Mouse (Mus musculus) heart, adult 2 months (tissue): ENCODE data around the gene Gm21962. TPM values are rescaled to one million over a fixed set of nuclear protein-coding genes. Genes with fewer than 3 reads are reported as not detected.

Experiments used
- DNase-seq, 2 experiments: peaks; one replicate each; pipeline ENCODE4 v3.0.0; 2021
- H3K27ac ChIP-seq: fragments of 200-600 bp; 2 replicates; pipeline ENCODE4 v1.8.1; 2022
- H3K27me3 ChIP-seq: fragments of 200-500 bp; 2 replicates; pipeline ENCODE4 v1.6.1; 2012; ENCODE audit warnings: mild to moderate bottlenecking, low read length, inconsistent platforms, mixed read lengths; ENCODE audit not compliant: control insufficient read depth, insufficient read depth
- H3K36me3 ChIP-seq: fragments of 200-500 bp; 2 replicates; pipeline ENCODE4 v1.6.1; 2012; ENCODE audit warnings: low read length, inconsistent platforms; ENCODE audit not compliant: control insufficient read depth, insufficient read depth
- H3K4me1 ChIP-seq: fragments of 200-500 bp; 2 replicates; pipeline ENCODE4 v1.6.1; 2011; ENCODE audit warnings: low read length; ENCODE audit not compliant: control insufficient read depth, insufficient read depth
- H3K4me3 ChIP-seq: fragments of 200-600 bp; 2 replicates; pipeline ENCODE4 v1.8.1; 2022
- H3K79me2 ChIP-seq: fragments of 200-500 bp; replicated peaks from 2 replicates; pipeline ENCODE4 v1.6.1; 2012; ENCODE audit warnings: mild to moderate bottlenecking, inconsistent platforms, low read length, moderate library complexity, mixed read lengths; ENCODE audit not compliant: control insufficient read depth, insufficient read depth
- H3K9ac ChIP-seq: fragments of 200-500 bp; 2 replicates; pipeline ENCODE4 v1.6.1; 2012; ENCODE audit warnings: low read depth, mild to moderate bottlenecking, control low read depth, inconsistent platforms, low read length, mixed read lengths
- CTCF ChIP-seq: fragments of 200-600 bp; IDR thresholded peaks from 2 replicates; pipeline ENCODE4 v1.8.1; 2022; ENCODE audit warnings: antibody characterized with exemption, mild to moderate bottlenecking, moderate library complexity
- EP300 ChIP-seq: fragments of 200-500 bp; IDR thresholded peaks from 2 replicates; pipeline ENCODE4 v1.6.1; 2011; ENCODE audit warnings: low read depth, low read length, control low read depth; ENCODE audit not compliant: insufficient read depth
- POLR2A ChIP-seq: fragments of 200-500 bp; IDR thresholded peaks from 2 replicates; pipeline ENCODE4 v1.6.1; 2011; ENCODE audit warnings: mild to moderate bottlenecking, low read depth, low read length, control low read depth; ENCODE audit not compliant: insufficient read depth
- WGBS: fragments of 180-500 bp; shearing (Covaris S2); methylation state at CpG from one replicate; pipeline ENCODE4 v1.1.7; 2018; 5-methylcytosine and 5-hydroxymethylcytosine counted together
- intact Hi-C: fragments of 180-260 bp; cut with DNase I; formaldehyde crosslinking; loops from one replicate; pipeline ENCODE4 v1.15.1; 2025
- polyA plus RNA-seq: library from polyadenylated mRNA; depleted of rRNA; stranded (reverse); fragments of >200 nt; gene quantifications from 2 replicates; pipeline ENCODE4 v1.2.3, GENCODE M21; 2012
- total RNA-seq, 2 experiments: library from RNA; stranded (reverse); gene quantifications; 2 replicates each; pipeline ENCODE4 v1.2.3; 2021

The Gm21962 gene
- total and polyA plus RNA-seq, 3 experiments: not detected

- no peaks in the 10 kb centered on the region for H3K4me1 ChIP-seq
- intact Hi-C loops: no loop called here
- no peak overlapping the region for H3K9ac ChIP-seq
- H3K27ac ChIP-seq: no peak overlapping the region
- DNase-seq: no peak
- TF ChIP-seq EP300: no peak
- no peak for TF ChIP-seq POLR2A
- TF ChIP-seq CTCF: no peak
- 77% methylated on average over 10 of the region's 10 CpGs for WGBS
- no peaks in the 10 kb centered on the region for H3K79me2 ChIP-seq
- no peak overlapping the region for H3K4me3 ChIP-seq
- no peaks in the 10 kb centered on the region for H3K27me3 ChIP-seq
- H3K36me3 ChIP-seq: no peaks in the 10 kb centered on the region
Measured at GRCm38 (mm10) chr3:137633726-137634125, 37.6 kb upstream of the Gm21962 start.

DNA sequence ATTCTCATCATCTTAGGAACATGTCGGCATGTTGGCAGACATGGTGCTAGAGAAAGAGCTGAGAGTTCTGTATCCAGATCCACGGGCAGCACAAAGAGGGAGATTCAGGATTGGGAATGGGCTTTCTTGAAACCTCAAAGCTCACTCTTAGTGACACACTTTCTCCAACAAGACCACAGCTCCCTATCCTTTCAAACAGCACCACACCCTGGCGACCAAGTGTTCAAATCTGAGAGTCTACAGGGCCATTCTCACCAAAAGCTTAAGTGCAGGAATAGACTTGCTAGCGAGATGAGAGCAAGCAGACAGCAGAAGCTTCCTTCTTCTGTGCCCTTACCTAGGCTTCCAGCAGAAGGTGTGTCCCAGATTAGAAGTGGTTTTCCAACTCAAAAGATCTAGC lies 34.8 kb upstream of the Gm21962 start:
- intact Hi-C loops: no loop called here
- H3K4me1 ChIP-seq: no peaks in the 10 kb centered on the region
- 86% methylated on average over 4 of the region's 4 CpGs for WGBS

DNA sequence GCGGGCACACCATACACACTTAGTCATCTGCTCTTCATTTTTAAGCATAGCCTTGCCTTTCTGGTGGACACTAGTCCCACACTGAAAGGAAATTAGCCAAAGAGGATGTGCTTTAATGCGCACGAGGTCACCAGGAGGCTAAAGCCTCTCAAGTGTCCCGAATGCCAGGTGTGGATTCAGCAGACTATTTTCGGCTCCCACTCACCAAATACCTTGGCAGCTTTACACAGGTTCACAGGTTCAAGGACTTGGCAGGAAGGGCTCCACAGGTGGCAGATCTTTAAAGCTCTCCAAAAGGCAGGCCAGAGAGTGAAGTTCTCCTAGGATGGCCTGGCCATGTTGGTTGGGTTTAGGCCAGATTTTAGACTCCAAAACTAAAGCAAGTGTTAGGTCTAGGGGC lies 30.1 kb upstream of the Gm21962 start:
- H3K4me3 ChIP-seq: no peak overlapping the region
- no peak for DNase-seq
- H3K9ac ChIP-seq: no peak overlapping the region
- TF ChIP-seq CTCF (no peak), EP300 (no peak), POLR2A (no peak)
- no peaks in the 10 kb centered on the region for H3K36me3 ChIP-seq
- WGBS: 72% methylated on average over 5 of the region's 5 CpGs
- intact Hi-C loops: no loop called here
- no peaks in the 10 kb centered on the region for H3K79me2 ChIP-seq
- no peak overlapping the region for H3K27ac ChIP-seq
- no peaks in the 10 kb centered on the region for H3K4me1 ChIP-seq
- no peaks in the 10 kb centered on the region for H3K27me3 ChIP-seq

More for the DNA sequence above, 34.8 kb upstream of the Gm21962 start:
- Histone ChIP-seq H3K36me3 (no peaks in the 10 kb centered on the region), H3K9ac (no peak overlapping the region), H3K79me2 (no peaks in the 10 kb centered on the region), H3K27me3 (no peaks in the 10 kb centered on the region), H3K4me3 (no peak overlapping the region), H3K27ac (no peak overlapping the region)
- DNase-seq: no peak
- no peak for TF ChIP-seq EP300
- TF ChIP-seq POLR2A: no peak
- no peak for TF ChIP-seq CTCF

DNA sequence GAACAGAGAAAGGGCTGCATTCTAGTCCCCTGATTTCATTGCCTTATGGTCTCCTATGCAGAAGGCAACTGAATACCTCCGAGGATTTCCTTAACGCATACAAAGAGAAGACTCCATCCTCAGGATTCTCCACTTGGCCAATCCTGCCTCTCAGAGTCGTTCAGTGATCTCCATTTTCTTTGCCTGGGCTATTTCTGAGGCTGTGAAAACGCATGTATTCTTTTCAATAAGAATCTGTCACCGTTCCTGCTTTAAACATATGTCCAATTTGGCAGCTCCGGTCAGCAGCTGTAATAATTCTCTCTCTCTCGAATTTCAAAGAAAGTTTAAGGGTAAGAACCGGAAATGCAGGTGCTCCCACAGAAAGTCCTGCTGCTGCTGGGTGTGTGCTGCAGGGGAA lies 29.2 kb upstream of the Gm21962 start:
- Histone ChIP-seq H3K4me3 (no peak overlapping the region), H3K27ac (no peak overlapping the region)
- WGBS: 67% methylated on average over 8 of the region's 8 CpGs

DNA sequence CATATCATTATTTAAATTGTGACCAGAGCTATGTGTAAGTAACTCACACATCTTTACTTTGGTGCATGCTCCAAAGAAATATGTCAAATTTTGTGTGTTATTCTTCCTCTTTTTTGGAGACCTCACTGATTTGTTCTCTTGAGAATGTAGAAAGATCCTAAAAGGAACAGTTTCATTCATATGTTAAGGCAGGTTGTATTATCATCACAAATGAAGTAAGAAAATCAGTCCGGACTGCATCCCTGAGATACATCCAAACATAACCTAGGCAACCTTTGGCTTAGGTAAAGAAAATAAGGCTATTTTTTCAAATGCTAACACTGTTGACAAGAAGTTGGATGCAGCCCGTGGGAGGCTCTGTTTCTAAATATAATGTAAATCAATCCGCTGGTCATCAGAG lies 28.8 kb upstream of the Gm21962 start:
- WGBS: 70% methylated on average over 3 of the region's 3 CpGs
- no peak for DNase-seq
- Histone ChIP-seq H3K4me1 (no peaks in the 10 kb centered on the region), H3K36me3 (no peaks in the 10 kb centered on the region), H3K27me3 (no peaks in the 10 kb centered on the region), H3K9ac (no peak overlapping the region), H3K4me3 (no peak overlapping the region), H3K79me2 (no peaks in the 10 kb centered on the region), H3K27ac (no peak overlapping the region)
- intact Hi-C loops: no loop called here
- TF ChIP-seq POLR2A (no peak), CTCF (no peak), EP300 (no peak)

More for the DNA sequence above, 29.2 kb upstream of the Gm21962 start:
- Histone ChIP-seq H3K27me3 (no peaks in the 10 kb centered on the region), H3K79me2 (no peaks in the 10 kb centered on the region), H3K9ac (no peak overlapping the region), H3K4me1 (no peaks in the 10 kb centered on the region), H3K36me3 (no peaks in the 10 kb centered on the region)
- intact Hi-C loops: no loop called here
- TF ChIP-seq EP300 (no peak), CTCF (no peak), POLR2A (no peak)
- no peak for DNase-seq

GRCm38 (mm10) chr3:137644081-137644480 lies 27.2 kb upstream of the Gm21962 start:
- WGBS: 98% methylated on average over 3 of the region's 3 CpGs
- no peaks in the 10 kb centered on the region for H3K27me3 ChIP-seq
- no peak for TF ChIP-seq CTCF
- TF ChIP-seq EP300: no peak
- TF ChIP-seq POLR2A: no peak

More at GRCm38 (mm10) chr3:137644081-137644480, 27.2 kb upstream of the Gm21962 start:
- no peak for DNase-seq
- H3K79me2 ChIP-seq: no peaks in the 10 kb centered on the region
- no peak overlapping the region for H3K9ac ChIP-seq
- H3K36me3 ChIP-seq: no peaks in the 10 kb centered on the region
- H3K27ac ChIP-seq: no peak overlapping the region
- H3K4me1 ChIP-seq: no peaks in the 10 kb centered on the region
- no peak overlapping the region for H3K4me3 ChIP-seq
- intact Hi-C loops: no loop called here
